Mouse (Mus musculus) spleen, postnatal 10 days (tissue): ENCODE measurements around the gene Prdx1.

ENCODE experiments used
- DNase-seq, 2 experiments: peaks; one replicate each; pipeline ENCODE4 v3.0.0; 2021 to 2022; ENCODE audit warnings: low spot score in 2 of 2

The Prdx1 gene

DNA sequence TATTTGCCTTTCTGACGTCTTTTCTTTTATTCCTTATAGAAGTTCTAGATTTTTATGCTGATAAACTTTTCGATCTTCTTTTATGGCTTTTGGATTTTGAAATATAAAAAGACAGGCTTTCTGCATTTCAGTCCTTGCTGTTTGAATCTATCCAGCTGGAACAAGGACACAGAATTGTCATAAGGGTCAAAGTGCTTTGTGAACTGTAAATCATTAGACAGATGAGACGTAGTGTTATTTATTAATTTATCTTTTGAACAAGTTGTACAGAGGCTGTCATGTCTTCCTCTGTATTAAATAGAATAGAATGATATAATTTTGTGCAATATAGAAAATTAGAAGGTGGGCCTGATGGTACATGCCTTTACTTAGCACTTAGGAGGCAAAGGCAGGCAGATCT, 42.1 kb downstream of the Prdx1 start:
- DNase-seq: no peak

DNA sequence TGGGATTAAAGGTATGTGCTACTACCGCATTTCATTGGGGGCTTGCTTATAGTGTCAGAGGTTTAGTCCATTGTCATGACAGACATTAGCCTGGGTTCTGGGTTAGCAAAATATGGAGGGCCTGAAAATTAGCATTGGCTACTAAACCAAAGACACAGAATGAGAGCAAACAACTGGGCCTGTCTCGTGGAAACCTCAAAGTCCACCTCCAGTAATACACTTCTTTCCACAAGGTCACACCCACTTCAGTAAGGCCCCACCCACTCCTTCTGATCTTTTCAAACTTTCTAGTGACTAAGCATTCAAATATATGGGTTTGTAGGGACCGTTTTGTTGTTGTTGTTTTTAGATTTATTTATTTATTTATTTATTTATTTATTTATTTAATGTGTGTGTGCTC, 44.2 kb downstream of the Prdx1 start:
- DNase-seq: no peak

DNA sequence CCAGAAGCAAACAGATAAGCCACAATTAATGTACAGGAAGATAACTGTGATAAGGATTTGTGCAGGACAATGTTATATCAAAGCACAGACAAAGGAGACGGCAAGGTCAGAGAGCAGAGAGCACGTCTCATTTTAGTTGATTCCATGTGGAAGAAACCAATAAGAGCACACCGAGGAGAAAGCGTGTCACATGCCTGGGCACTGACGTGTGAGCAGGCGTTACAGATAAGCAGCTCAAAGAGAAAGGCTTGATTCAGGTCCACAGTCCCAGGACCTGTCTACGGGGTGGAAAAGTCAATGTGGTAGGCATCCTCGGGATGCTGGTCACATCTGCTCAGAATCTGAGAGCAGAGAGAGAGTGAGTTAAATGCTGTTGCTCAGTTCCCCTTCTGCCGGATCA, 45.7 kb downstream of the Prdx1 start:
- no peak for DNase-seq

DNA sequence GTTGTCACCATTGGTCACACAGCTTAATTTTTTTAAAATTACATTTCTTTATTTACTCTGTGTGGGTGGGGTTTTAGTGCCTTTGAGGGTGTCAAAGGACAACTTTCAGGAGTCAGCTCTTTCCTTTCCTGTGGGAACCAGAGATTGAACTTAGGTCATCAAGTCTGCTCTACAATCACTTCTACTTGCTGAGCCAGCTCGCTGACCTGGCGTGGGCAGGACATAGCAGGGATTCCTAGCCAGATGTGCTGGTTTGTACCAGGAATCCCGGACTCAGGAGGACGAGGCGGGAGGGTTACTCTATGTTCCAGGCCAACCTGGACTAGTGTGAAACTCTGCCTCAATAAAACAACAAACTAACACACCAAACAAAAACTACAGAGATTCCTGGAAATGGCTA, 47.0 kb downstream of the Prdx1 start:
- DNase-seq: no peak

DNA sequence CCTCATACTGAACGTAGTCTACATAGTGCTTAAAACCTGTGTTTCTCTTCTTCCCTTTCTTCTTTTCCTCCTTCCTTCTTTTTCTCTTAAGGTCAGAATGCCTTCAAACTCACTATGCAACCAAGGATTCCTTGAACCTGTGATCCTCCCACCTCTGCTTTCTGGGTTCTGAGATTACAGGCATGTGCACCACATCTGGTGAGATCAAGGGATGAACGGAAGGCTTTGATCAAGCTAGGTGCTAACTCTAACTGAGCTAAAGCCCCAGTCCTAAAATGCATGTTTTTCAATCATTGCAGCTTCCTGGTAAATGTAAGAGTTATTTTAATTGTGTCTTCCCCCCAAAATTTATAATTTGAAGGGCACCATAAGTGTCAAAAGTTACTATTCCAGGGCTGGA, 49.7 kb downstream of the Prdx1 start:
- DNase-seq: no peak

DNA sequence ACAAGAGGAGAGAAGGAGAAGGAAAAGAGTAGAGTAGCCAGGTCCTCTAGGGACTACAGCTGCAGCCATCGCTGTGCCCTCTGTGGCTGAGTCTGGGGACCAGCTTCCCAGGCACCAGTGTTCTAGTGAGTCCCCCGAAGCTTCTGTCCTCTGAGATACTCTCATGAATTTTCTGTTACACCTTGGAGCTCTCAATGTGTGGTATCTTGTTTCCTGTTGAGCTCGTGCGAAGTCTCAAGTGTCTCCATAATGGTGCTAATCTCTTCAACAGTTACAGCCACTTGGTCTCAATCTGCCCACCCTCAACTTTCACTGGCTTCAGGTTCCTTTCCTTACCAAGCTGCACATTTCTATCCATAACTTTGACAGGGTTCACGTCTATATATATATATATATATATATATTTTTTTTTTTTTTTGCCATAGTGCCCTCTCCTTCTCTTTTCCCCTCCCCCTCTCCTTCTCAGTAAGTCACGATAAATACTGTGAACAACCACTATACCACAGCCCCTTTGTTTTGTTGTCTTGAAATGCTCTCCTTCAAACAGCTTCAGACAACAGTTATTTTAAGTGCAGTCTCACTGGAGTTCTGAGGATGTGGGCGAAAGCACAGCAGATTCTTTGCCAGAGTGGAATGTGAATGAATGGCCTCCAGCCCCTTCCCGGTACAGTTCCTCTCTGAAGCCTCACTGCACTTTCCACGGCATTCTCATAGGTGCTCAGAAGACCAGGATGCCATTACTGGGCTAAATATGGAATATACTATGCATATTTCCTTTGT, 53.8 kb downstream of the Prdx1 start:
- no peak for DNase-seq

DNA sequence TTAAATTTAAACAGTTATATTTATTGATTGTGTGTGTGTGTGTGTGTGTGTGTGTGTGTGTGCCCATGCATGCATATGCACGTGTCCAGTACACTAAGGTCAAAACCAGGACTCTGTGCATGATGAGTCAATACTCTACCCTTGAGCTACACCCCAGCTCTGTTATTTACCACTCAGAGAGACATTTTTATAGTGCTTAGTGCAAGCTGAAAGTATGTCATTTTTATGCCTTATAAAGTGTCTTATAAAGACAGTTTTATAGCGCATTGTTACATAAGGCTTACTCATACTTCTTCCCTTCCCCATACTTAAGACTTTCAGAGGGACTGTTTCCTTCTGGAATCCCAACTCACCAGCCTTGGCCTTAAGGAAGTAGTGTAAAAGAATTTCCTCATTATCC, 64.4 kb downstream of the Prdx1 start:
- no peak for DNase-seq
